Mouse (Mus musculus) ovary, adult 2 months (tissue): Measurements from ENCODE around the gene Rundc3a. TPM values are rescaled to one million over a fixed set of nuclear protein-coding genes. Genes with fewer than 3 reads are reported as not detected.

Experiments
- polyA plus RNA-seq: library from polyadenylated mRNA; depleted of rRNA; stranded (reverse); fragments of >200 nt; gene quantifications from 2 replicates; pipeline ENCODE4 v1.2.3, GENCODE M21; 2012; rRNA removed

The Rundc3a gene
- polyA plus RNA-seq, result 4.5 and 5.9 TPM in 2 replicates

DNA sequence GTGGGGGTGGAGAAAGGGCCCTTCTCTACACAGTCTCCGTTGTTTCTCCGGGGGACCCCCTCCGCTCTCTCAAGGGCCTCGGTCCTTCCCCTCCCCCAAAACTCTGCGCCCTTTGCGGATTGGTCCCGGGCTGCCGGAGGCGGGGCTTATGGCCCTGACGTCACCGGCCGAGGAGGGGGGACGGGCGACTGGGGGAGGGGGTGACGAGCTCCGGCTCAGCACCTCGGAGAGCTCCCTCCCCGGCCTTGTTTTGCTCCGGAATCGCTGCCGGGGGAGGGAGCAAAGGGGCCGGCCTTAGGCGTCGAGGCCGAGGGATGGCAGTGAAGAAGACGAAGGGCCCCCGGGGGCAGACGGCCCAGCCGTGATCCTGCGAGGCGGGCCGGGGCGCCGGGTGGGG, at the start of gene Rundc3a:
Gene Rundc3a, plus strand, starts transcription at position 166 of the 397 bp plus-strand sequence.

DNA sequence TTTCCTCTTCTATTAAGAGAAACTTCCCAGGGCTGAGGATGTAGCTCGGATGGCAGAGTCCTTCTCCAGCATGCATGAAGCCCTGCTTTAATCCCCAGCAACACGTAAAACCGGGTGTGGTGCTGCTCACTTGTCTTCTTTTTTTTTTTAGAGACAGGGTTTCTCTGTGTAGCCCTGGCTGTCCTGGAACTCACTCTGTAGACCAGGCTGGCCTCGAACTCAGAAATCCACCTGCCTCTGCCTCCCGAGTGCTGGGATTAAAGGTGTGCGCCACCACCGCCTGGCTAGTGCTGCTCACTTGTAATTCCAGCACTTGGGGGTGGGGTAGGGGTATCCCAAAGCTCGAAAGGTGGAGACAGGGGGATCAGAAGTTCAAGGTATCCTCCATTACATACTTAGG, 27.1 kb upstream of the Rundc3a start, which contains the start of gene Slc4a1:
Gene Slc4a1, minus strand, starts transcription at position 101 of the 400 bp plus-strand sequence.

DNA sequence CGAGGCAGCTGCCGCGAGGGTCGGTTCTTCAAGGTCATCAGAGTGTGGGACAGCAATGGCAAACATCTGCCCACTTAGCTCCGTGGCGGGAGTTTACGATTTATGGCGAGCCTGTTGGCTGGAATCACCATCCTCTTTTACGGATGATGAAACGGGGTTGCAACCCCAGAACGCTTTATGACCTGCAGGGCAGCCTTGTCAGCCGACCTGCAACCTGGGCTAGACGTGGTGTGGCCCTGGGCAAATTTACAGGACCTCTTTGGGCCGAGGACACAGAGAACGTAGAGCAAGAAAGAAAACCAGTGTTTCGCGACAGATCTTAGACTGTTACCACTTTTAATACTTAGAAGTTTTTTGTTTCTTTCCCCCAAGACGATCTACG, 14.6 kb downstream of the Rundc3a start, which contains the start of gene Slc25a39:
Gene Slc25a39, minus strand, starts transcription at position 113 of the 382 bp plus-strand sequence.

DNA sequence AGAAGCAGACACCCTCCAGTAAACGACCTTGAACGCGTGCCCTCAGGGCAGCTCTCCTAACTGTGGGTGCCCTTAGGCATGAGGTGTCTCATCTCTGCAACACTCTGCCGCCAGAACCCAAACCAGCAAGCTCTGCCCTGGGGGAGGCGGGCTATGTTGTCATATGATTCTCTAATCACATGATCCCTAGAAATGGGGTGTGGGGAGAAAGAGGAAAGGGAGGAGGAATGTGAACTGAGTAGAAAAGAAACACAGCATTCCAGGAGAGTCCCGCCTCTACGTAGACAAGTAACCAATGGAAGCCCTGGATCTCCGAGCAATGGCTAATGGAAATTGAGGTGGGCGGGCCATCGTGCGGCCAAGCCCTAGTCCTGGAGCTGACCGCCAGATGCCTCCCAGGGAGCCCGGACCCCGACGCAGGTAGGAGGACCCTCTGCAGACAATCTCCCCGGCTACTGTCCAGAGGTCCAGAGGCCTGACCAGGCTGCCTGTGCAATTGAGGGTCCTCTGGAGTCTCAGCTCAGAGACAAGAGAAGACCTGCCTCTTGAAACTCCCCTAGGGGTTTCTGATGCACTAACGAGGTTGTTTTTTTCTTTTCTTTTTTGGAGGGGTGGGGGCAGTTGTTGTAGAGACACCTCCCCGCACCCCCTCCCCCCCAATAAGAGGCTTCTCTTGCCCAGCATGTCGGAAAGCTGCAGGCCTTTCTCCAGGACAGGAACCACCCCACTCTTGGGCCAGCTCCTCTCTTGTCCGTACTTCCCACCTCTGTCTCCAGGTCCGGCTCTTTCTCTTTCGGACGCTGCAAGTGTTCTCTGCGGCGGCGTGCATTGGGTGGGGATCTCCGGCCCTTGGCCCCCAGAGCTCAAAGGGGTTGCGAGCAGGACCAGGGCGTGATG, 37.2 kb downstream of the Rundc3a start, which contains the start of gene Grn:
Gene Grn, plus strand, starts transcription at position 195 of the 897 bp plus-strand sequence.

DNA sequence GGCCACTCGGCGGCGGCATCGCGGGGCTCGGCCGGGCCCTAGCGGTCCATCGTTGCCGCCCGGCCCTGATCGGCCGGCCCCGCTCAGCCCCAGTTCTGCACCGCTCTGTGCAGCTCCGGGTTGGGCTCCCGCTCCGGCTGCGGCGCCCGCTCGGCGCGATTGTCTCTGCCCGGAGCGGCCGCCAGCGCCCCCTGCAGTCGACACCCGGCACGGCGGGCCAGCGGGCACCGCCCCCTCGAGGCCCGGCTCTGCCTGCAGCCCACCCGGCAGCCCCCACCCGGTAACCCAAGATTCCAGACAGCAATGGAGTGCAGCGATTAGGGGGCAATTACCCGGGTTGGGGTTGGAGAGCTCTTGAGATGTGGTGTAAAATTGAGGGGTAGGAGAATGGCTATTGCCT, 54.3 kb downstream of the Rundc3a start, which contains the start of gene Fam171a2:
Gene Fam171a2, minus strand, starts transcription at position 186 of the 400 bp plus-strand sequence.

Other genes starting within 250 kb of the Rundc3a start
- gene Nags, start 247.9 kb upstream of the Rundc3a start, polyA plus RNA-seq, result 3.6 and 3.7 TPM in 2 replicates
- 37.3 and 46.7 TPM in 2 replicates for gene Tmem101, start 237.0 kb upstream of the Rundc3a start, polyA plus RNA-seq
- gene Lsm12, start 208.1 kb upstream of the Rundc3a start, polyA plus RNA-seq, result 25.7 and 33.2 TPM in 2 replicates
- gene G6pc3, start 203.8 kb upstream of the Rundc3a start, polyA plus RNA-seq, result 169 and 171 TPM in 2 replicates
- gene Hdac5, start 163.2 kb upstream of the Rundc3a start, polyA plus RNA-seq, result 117 and 151 TPM in 2 replicates
- gene BC030867, start 144.5 kb upstream of the Rundc3a start, polyA plus RNA-seq, result 6.4 and 10.6 TPM in 2 replicates
- 0.37 and 0.42 TPM in 2 replicates for gene Asb16, start 124.7 kb upstream of the Rundc3a start, polyA plus RNA-seq
- gene Tmub2, start 108.5 kb upstream of the Rundc3a start, polyA plus RNA-seq, result 60.5 and 74.0 TPM in 2 replicates
- gene Atxn7l3, start 96.8 kb upstream of the Rundc3a start, polyA plus RNA-seq, result 46.0 and 47.7 TPM in 2 replicates
- 35.3 and 42.8 TPM in 2 replicates for gene Ubtf, start 73.7 kb upstream of the Rundc3a start, polyA plus RNA-seq
- gene Slc4a1, start 27.2 kb upstream of the Rundc3a start, polyA plus RNA-seq, result 0.03 TPM in 1 of 2 replicates, not detected in the other
- 573 and 609 TPM in 2 replicates for gene Slc25a39, start 14.5 kb downstream of the Rundc3a start, polyA plus RNA-seq
- gene Grn, start 36.9 kb downstream of the Rundc3a start, polyA plus RNA-seq, result 283 and 344 TPM in 2 replicates
- 102 and 124 TPM in 2 replicates for gene Fam171a2, start 54.3 kb downstream of the Rundc3a start, polyA plus RNA-seq
- 11.2 and 16.0 TPM in 2 replicates for gene Itga2b, start 76.7 kb downstream of the Rundc3a start, polyA plus RNA-seq
- gene Gpatch8, start 163.0 kb downstream of the Rundc3a start, polyA plus RNA-seq, result 16.1 and 25.7 TPM in 2 replicates
- gene Gm11627, start 186.1 kb downstream of the Rundc3a start, polyA plus RNA-seq, result 1.4 and 1.5 TPM in 2 replicates
- 87.2 and 118 TPM in 2 replicates for gene Fzd2, start 211.0 kb downstream of the Rundc3a start, polyA plus RNA-seq